Mouse (Mus musculus): ENCODE measurements around the gene Zbtb48. TPM values are rescaled to one million over a fixed set of nuclear protein-coding genes. Genes with fewer than 3 reads are reported as not detected.

Zbtb48 gene
- polyA plus RNA-seq, 1 experiment from 2014 or later = 18.0 TPM

- Histone ChIP-seq H3K9ac (ENCODE audit: low read length) (no peak overlapping the region), H3K4me2 (ENCODE audit: low read depth, low read length) (no peak overlapping the region), H3K4me3 (replicated peaks; ENCODE audit: low read length) (no peak overlapping the region), H3K27ac (ENCODE audit: low read length) (no peak overlapping the region), H3K27me3 (ENCODE audit: control insufficient read depth, insufficient read depth, low read length) (no peaks in the 10 kb centered on the region), H3K36me3 (ENCODE audit: control insufficient read depth, insufficient read depth, low read length) (peaks cover 24% of the 10 kb centered on the region), H3K9me3 (replicated peaks; ENCODE audit: control insufficient read depth, low read length) (no peaks in the 10 kb centered on the region), H3K4me1 (ENCODE audit: control insufficient read depth, insufficient read depth, low read length) (no peaks in the 10 kb centered on the region)
- ATAC-seq (ENCODE audit: insufficient read depth, low FRiP score) = no peak
- WGBS = 92% methylated on average over 3 of the region's 3 CpGs
Measured at GRCm38 (mm10) chr4:151975441-151975840, 52.0 kb downstream of the Zbtb48 start.

GRCm38 (mm10) chr4:151972221-151972967, 55.1 kb downstream of the Zbtb48 start:
- ATAC-seq (ENCODE audit: insufficient read depth, low FRiP score) = no peak
- H3K9me3 ChIP-seq (replicated peaks; ENCODE audit: control insufficient read depth, low read length) = no peaks in the 10 kb centered on the region
- WGBS = 63% methylated on average over 10 of the region's 10 CpGs
- no peaks in the 10 kb centered on the region for H3K27me3 ChIP-seq (ENCODE audit: control insufficient read depth, insufficient read depth, low read length)
- H3K4me1 ChIP-seq (ENCODE audit: control insufficient read depth, insufficient read depth, low read length) = no peaks in the 10 kb centered on the region
- no peak overlapping the region for H3K9ac ChIP-seq (ENCODE audit: low read length)
- no peak overlapping the region for H3K4me3 ChIP-seq (replicated peaks; ENCODE audit: low read length)
- H3K36me3 ChIP-seq (ENCODE audit: control insufficient read depth, insufficient read depth, low read length) = peaks cover 21% of the 10 kb centered on the region
- no peak overlapping the region for H3K4me2 ChIP-seq (ENCODE audit: low read depth, low read length)
- H3K27ac ChIP-seq (ENCODE audit: low read length) = no peak overlapping the region

Other genes starting within 250 kb of the Zbtb48 start
- 63.6 and 81.8 TPM in 2 replicates for gene Camta1, start 165.8 kb downstream of the Zbtb48 start, polyA plus RNA-seq (2015; fragmentation: Nextera tagmentation; extraction: Ambion mirVana)
- 62.4 and 62.7 TPM in 2 replicates for gene Dnajc11, start 94.0 kb downstream of the Zbtb48 start, polyA plus RNA-seq (2015; fragmentation: Nextera tagmentation; extraction: Ambion mirVana)
- 31.8 and 35.7 TPM in 2 replicates for gene Thap3, start 38.7 kb downstream of the Zbtb48 start, polyA plus RNA-seq (2015; fragmentation: Nextera tagmentation; extraction: Ambion mirVana)
- 18.3 and 21.0 TPM in 2 replicates for gene Phf13, start 31.4 kb downstream of the Zbtb48 start, polyA plus RNA-seq (2015; fragmentation: Nextera tagmentation; extraction: Ambion mirVana)
- gene Klhl21, start 18.9 kb downstream of the Zbtb48 start, polyA plus RNA-seq (2015; fragmentation: Nextera tagmentation; extraction: Ambion mirVana) = 8.2 and 9.9 TPM in 2 replicates
- 0.37 and 0.47 TPM in 2 replicates for gene Tas1r1, start 10.9 kb upstream of the Zbtb48 start, polyA plus RNA-seq (2015; fragmentation: Nextera tagmentation; extraction: Ambion mirVana)
- gene Nol9, start 11.7 kb upstream of the Zbtb48 start, polyA plus RNA-seq (2015; fragmentation: Nextera tagmentation; extraction: Ambion mirVana) = 18.7 and 20.9 TPM in 2 replicates
- gene Plekhg5, start 44.8 kb upstream of the Zbtb48 start, polyA plus RNA-seq (2015; fragmentation: Nextera tagmentation; extraction: Ambion mirVana) = 12.3 and 14.1 TPM in 2 replicates
- gene Tnfrsf25, start 88.3 kb upstream of the Zbtb48 start, polyA plus RNA-seq (2015; fragmentation: Nextera tagmentation; extraction: Ambion mirVana) = 1.5 and 2.1 TPM in 2 replicates
- gene Espn, start 124.7 kb upstream of the Zbtb48 start, polyA plus RNA-seq (2015; fragmentation: Nextera tagmentation; extraction: Ambion mirVana) = 8.6 and 9.1 TPM in 2 replicates
- gene Hes2, start 131.2 kb upstream of the Zbtb48 start, polyA plus RNA-seq (2015; fragmentation: Nextera tagmentation; extraction: Ambion mirVana) = 0.56 and 0.75 TPM in 2 replicates
- 57.3 and 60.4 TPM in 2 replicates for gene Acot7, start 150.5 kb upstream of the Zbtb48 start, polyA plus RNA-seq (2015; fragmentation: Nextera tagmentation; extraction: Ambion mirVana)
- gene Gpr153, start 246.6 kb upstream of the Zbtb48 start, polyA plus RNA-seq (2015; fragmentation: Nextera tagmentation; extraction: Ambion mirVana) = 6.0 and 6.1 TPM in 2 replicates

Measured in stomach, embryonic 16.5 days (tissue).